Mouse (Mus musculus) G1E (cell line): Measurements from ENCODE around the gene Adgrv1.

Experiments
- CTCF ChIP-seq: IDR thresholded peaks from 2 replicates; pipeline ENCODE4 v1.5.1; 2012; ENCODE audit warnings: low read depth, low read length, inconsistent platforms, mixed read lengths
- GATA1 ChIP-seq: IDR thresholded peaks from 2 replicates; pipeline ENCODE4 v1.6.1; 2012; ENCODE audit warnings: borderline replicate concordance, low read length, inconsistent platforms, mixed read lengths
- POLR2AphosphoS5 ChIP-seq: IDR thresholded peaks from 2 replicates; pipeline ENCODE4 v1.6.1; 2012; ENCODE audit warnings: low read depth, low read length, inconsistent platforms; ENCODE audit not compliant: insufficient replicate concordance

DNA sequence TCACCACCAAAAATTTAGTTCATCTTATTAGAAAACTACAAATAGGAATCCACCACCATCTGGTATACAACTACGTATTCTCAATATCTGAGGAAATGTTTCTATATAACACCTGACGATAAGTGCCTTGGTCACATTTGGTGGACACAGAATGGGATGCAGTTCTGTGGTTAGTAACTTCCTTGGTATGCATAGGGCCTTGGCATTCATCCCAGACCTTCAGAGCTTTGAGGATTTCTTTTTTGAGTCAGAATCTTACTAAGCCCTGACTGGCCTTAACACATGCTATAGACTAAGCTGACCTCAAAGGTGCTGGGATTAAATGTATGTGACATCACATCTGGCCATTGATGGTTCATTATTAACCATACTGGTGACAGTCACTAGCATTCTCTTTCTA, 98.0 kb downstream of the Adgrv1 start:
- TF ChIP-seq CTCF (no peak), GATA1 (no peak), POLR2AphosphoS5 (no peak)
